Mouse (Mus musculus) CH12.LX (cell line): ENCODE data around the gene Rint1. TPM values are rescaled to one million over a fixed set of nuclear protein-coding genes. Genes with fewer than 3 reads are reported as not detected.

Source experiments
- DNase-seq: peaks from one replicate; pipeline ENCODE4 v3.0.0-alpha.2; 2013; ENCODE audit errors: extremely low read depth
- H3K27ac ChIP-seq: 2 replicates; pipeline ENCODE4 v1.5.1; 2012; ENCODE audit warnings: low read depth, mild to moderate bottlenecking, control low read depth, moderate library complexity; ENCODE audit not compliant: insufficient read depth
- H3K27me3 ChIP-seq: replicated peaks from 2 replicates; pipeline ENCODE3; 2012; ENCODE audit warnings: inconsistent platforms
- H3K36me3 ChIP-seq, 2 experiments: replicated peaks in 1 of 2; 2 replicates each; pipeline versions ENCODE3 to v1.6.1; 2012; ENCODE audit warnings: inconsistent platforms in 1 of 2, low read length in 1 of 2, mild to moderate bottlenecking in 1 of 2, mixed read lengths in 1 of 2, moderate library complexity in 1 of 2; ENCODE audit not compliant: control insufficient read depth in 1 of 2, insufficient read depth in 1 of 2
- H3K4me1 ChIP-seq, 2 experiments: 2 replicates each; pipeline ENCODE4 v1.6.1; 2012; ENCODE audit warnings: inconsistent platforms in 1 of 2, moderate library complexity in 1 of 2; ENCODE audit not compliant: insufficient read depth in 2 of 2, control insufficient read depth in 1 of 2
- H3K4me2 ChIP-seq: 2 replicates; pipeline ENCODE4 v1.6.1; 2012; ENCODE audit warnings: low read depth, mild to moderate bottlenecking, control low read depth; ENCODE audit not compliant: poor library complexity, insufficient read depth, severe bottlenecking
- H3K4me3 ChIP-seq, 3 experiments: fragments of 150-350 bp in 1 of 3; sonication (generic) in 1 of 3; replicated peaks in 1 of 3; 2 replicates each; pipeline versions ENCODE3 to v1.5.1; 2011 to 2012; ENCODE audit warnings: low read depth in 2 of 3, low read length in 2 of 3, mild to moderate bottlenecking in 2 of 3, moderate library complexity in 2 of 3, control low read depth in 1 of 3, improper control_type of control experiment in 1 of 3, inconsistent platforms in 1 of 3, mixed read lengths in 1 of 3; ENCODE audit not compliant: poor library complexity in 1 of 3
- H3K79me2 ChIP-seq: replicated peaks from 2 replicates; pipeline ENCODE4 v1.6.1; 2012; ENCODE audit warnings: mild to moderate bottlenecking, moderate library complexity; ENCODE audit not compliant: control insufficient read depth, poor library complexity, insufficient read depth, severe bottlenecking; ENCODE audit errors: extremely low read depth
- H3K9ac ChIP-seq: 2 replicates; pipeline ENCODE4 v1.6.1; 2012; ENCODE audit warnings: low read depth, mild to moderate bottlenecking, control low read depth, moderate library complexity; ENCODE audit not compliant: insufficient read depth
- H3K9me3 ChIP-seq: replicated peaks from 2 replicates; pipeline ENCODE3; 2012; ENCODE audit warnings: low read length, inconsistent platforms, mixed read lengths
- BHLHE40 ChIP-seq: IDR thresholded peaks from 2 replicates; pipeline ENCODE4 v1.6.1; 2011; ENCODE audit warnings: mild to moderate bottlenecking, low read depth, low read length, improper control_type of control experiment
- CHD1 ChIP-seq: IDR thresholded peaks from 2 replicates; pipeline ENCODE4 v1.6.1; 2012; ENCODE audit warnings: low read depth, low read length, improper control_type of control experiment, inconsistent platforms
- CHD2 ChIP-seq: IDR thresholded peaks from 2 replicates; pipeline ENCODE4 v1.6.1; 2011; ENCODE audit warnings: low read length, improper control_type of control experiment
- CTCF ChIP-seq, 2 experiments: IDR thresholded peaks in 1 of 2; conservative IDR thresholded peaks in 1 of 2; 2 replicates each; pipeline ENCODE4 v1.5.1; 2011 to 2012; ENCODE audit warnings: low read depth in 2 of 2, low read length in 2 of 2, improper control_type of control experiment in 1 of 2, inconsistent platforms in 1 of 2, mild to moderate bottlenecking in 1 of 2, moderate library complexity in 1 of 2
- E2F4 ChIP-seq: IDR thresholded peaks from 2 replicates; pipeline ENCODE4 v1.6.1; 2011; ENCODE audit warnings: low read depth, low read length, improper control_type of control experiment; ENCODE audit not compliant: insufficient replicate concordance
- ELF1 ChIP-seq: IDR thresholded peaks from 2 replicates; pipeline ENCODE4 v1.6.1; 2014; ENCODE audit warnings: low read depth, mild to moderate bottlenecking, inconsistent platforms, low read length, improper control_type of control experiment
- EP300 ChIP-seq: IDR thresholded peaks from 2 replicates; pipeline ENCODE4 v1.6.1; 2011; ENCODE audit warnings: low read length, improper control_type of control experiment
- ETS1 ChIP-seq: conservative IDR thresholded peaks from 2 replicates; pipeline ENCODE4 v1.6.1; 2012; ENCODE audit warnings: low read depth, mild to moderate bottlenecking, inconsistent platforms, low read length, improper control_type of control experiment, moderate library complexity
- GABPA ChIP-seq: IDR thresholded peaks from 2 replicates; pipeline ENCODE4 v1.6.1; 2012; ENCODE audit warnings: low read depth, low read length, improper control_type of control experiment, inconsistent platforms; ENCODE audit not compliant: insufficient replicate concordance
- HCFC1 ChIP-seq: IDR thresholded peaks from 2 replicates; pipeline ENCODE4 v1.6.1; 2012; ENCODE audit warnings: low read depth, mild to moderate bottlenecking, inconsistent platforms, low read length, improper control_type of control experiment
- IRF4 ChIP-seq: IDR thresholded peaks from 2 replicates; pipeline ENCODE4 v1.6.1; 2014; ENCODE audit warnings: low read depth, mild to moderate bottlenecking, inconsistent platforms, low read length, improper control_type of control experiment
- JUN ChIP-seq: IDR thresholded peaks from 2 replicates; pipeline ENCODE4 v1.6.1; 2011; ENCODE audit warnings: low read depth, mild to moderate bottlenecking, low read length, improper control_type of control experiment, moderate library complexity; ENCODE audit not compliant: insufficient read depth
- JUND ChIP-seq: conservative IDR thresholded peaks from 2 replicates; pipeline ENCODE4 v1.6.1; 2011; ENCODE audit warnings: low read depth, low read length, improper control_type of control experiment
- KAT2A ChIP-seq: IDR thresholded peaks from 2 replicates; pipeline ENCODE4 v1.6.1; 2012; ENCODE audit warnings: low read length, improper control_type of control experiment, inconsistent platforms; ENCODE audit not compliant: insufficient replicate concordance
- MAFK ChIP-seq: IDR thresholded peaks from 2 replicates; pipeline ENCODE4 v1.6.1; 2011; ENCODE audit warnings: low read length, improper control_type of control experiment; ENCODE audit not compliant: insufficient replicate concordance
- MAX ChIP-seq: IDR thresholded peaks from 2 replicates; pipeline ENCODE4 v1.6.1; 2011; ENCODE audit warnings: low read length, improper control_type of control experiment
- MAZ ChIP-seq: IDR thresholded peaks from 2 replicates; pipeline ENCODE4 v1.6.1; 2012; ENCODE audit warnings: low read depth, mild to moderate bottlenecking, inconsistent platforms, low read length, improper control_type of control experiment, moderate library complexity
- MEF2A ChIP-seq: IDR thresholded peaks from 2 replicates; pipeline ENCODE4 v1.6.1; 2014; ENCODE audit warnings: low read depth, mild to moderate bottlenecking, inconsistent platforms, low read length, improper control_type of control experiment, borderline replicate concordance
- MXI1 ChIP-seq: IDR thresholded peaks from 2 replicates; pipeline ENCODE4 v1.6.1; 2011; ENCODE audit warnings: mild to moderate bottlenecking, low read depth, low read length, improper control_type of control experiment
- MYC ChIP-seq: IDR thresholded peaks from 2 replicates; pipeline ENCODE4 v1.6.1; 2011; ENCODE audit warnings: low read depth, mild to moderate bottlenecking, improper control_type of control experiment, low read length
- NELFE ChIP-seq: IDR thresholded peaks from 2 replicates; pipeline ENCODE4 v1.6.1; 2011; ENCODE audit warnings: low read depth, low read length, improper control_type of control experiment
- NRF1 ChIP-seq: IDR thresholded peaks from 2 replicates; pipeline ENCODE4 v1.6.1; 2014; ENCODE audit warnings: low read depth, mild to moderate bottlenecking, inconsistent platforms, low read length, improper control_type of control experiment, moderate library complexity
- PAX5 ChIP-seq: IDR thresholded peaks from 2 replicates; pipeline ENCODE4 v1.6.1; 2012; ENCODE audit warnings: low read length, inconsistent platforms, mixed read lengths
- POLR2A ChIP-seq: IDR thresholded peaks from 2 replicates; pipeline ENCODE4 v1.6.1; 2011; ENCODE audit warnings: low read depth, mild to moderate bottlenecking, improper control_type of control experiment, low read length
- POLR2AphosphoS2 ChIP-seq: IDR thresholded peaks from 2 replicates; pipeline ENCODE4 v1.6.1; 2011; ENCODE audit warnings: low read depth, low read length, improper control_type of control experiment
- RAD21 ChIP-seq: IDR thresholded peaks from 2 replicates; pipeline ENCODE4 v1.6.1; 2011; ENCODE audit warnings: low read depth, mild to moderate bottlenecking, low read length, improper control_type of control experiment, moderate library complexity
- RCOR1 ChIP-seq: conservative IDR thresholded peaks from 2 replicates; pipeline ENCODE4 v1.6.1; 2012; ENCODE audit warnings: low read depth, mild to moderate bottlenecking, inconsistent platforms, low read length, improper control_type of control experiment
- SIN3A ChIP-seq: IDR thresholded peaks from 2 replicates; pipeline ENCODE4 v1.6.1; 2012; ENCODE audit warnings: low read length, improper control_type of control experiment, inconsistent platforms
- SMC3 ChIP-seq: IDR thresholded peaks from 2 replicates; pipeline ENCODE4 v1.6.1; 2011; ENCODE audit warnings: low read depth, low read length, improper control_type of control experiment
- TBP ChIP-seq: conservative IDR thresholded peaks from 2 replicates; pipeline ENCODE4 v1.6.1; 2011; ENCODE audit warnings: low read depth, low read length, improper control_type of control experiment
- TCF12 ChIP-seq: IDR thresholded peaks from 2 replicates; pipeline ENCODE4 v1.6.1; 2014; ENCODE audit warnings: low read depth, mild to moderate bottlenecking, inconsistent platforms, low read length, improper control_type of control experiment
- UBTF ChIP-seq: IDR thresholded peaks from 2 replicates; pipeline ENCODE4 v1.6.1; 2012; ENCODE audit warnings: low read depth, mild to moderate bottlenecking, inconsistent platforms, low read length, improper control_type of control experiment, moderate library complexity
- USF1 ChIP-seq: IDR thresholded peaks from 2 replicates; pipeline ENCODE4 v1.6.1; 2014; ENCODE audit warnings: low read depth, mild to moderate bottlenecking, inconsistent platforms, low read length, improper control_type of control experiment
- USF2 ChIP-seq: conservative IDR thresholded peaks from 2 replicates; pipeline ENCODE4 v1.6.1; 2011; ENCODE audit warnings: low read depth, low read length, improper control_type of control experiment
- ZC3H11A ChIP-seq: IDR thresholded peaks from 2 replicates; pipeline ENCODE4 v1.6.1; 2012; ENCODE audit warnings: low read depth, mild to moderate bottlenecking, inconsistent platforms, low read length, improper control_type of control experiment
- ZKSCAN1 ChIP-seq: IDR thresholded peaks from 2 replicates; pipeline ENCODE4 v1.6.1; 2012; ENCODE audit warnings: low read depth, inconsistent platforms, low read length, improper control_type of control experiment, borderline replicate concordance
- ZMIZ1 ChIP-seq: IDR thresholded peaks from 2 replicates; pipeline ENCODE4 v1.6.1; 2012; ENCODE audit warnings: low read depth, mild to moderate bottlenecking, inconsistent platforms, low read length, improper control_type of control experiment
- ZNF384 ChIP-seq: IDR thresholded peaks from 2 replicates; pipeline ENCODE4 v1.6.1; 2012; ENCODE audit warnings: low read depth, low read length, improper control_type of control experiment, inconsistent platforms
- dilution Hi-C: fragments of 300-500 bp; cut with MboI; formaldehyde crosslinking; loops from 2 replicates; pipeline ENCODE4 v1.14.3; 2020; ENCODE audit warnings: low sequenced_read_pairs; ENCODE audit not compliant: extremely low pct_unique_long_range_greater_than_20kb, extremely low pct_ligation_motif_present
- in situ Hi-C: fragments of 300-500 bp; cut with MboI; formaldehyde crosslinking; loops from 3 replicates; pipeline ENCODE4 v1.14.3; 2019; ENCODE audit warnings: low sequenced_read_pairs, low pct_ligation_motif_present, low pct_unique_long_range_greater_than_20kb, mixed read lengths
- polyA plus RNA-seq: library from polyadenylated mRNA; unstranded; fragments of >175 nt; gene quantifications from 2 replicates; pipeline ENCODE4 v1.2.1, GENCODE M21; 2012; ENCODE audit warnings: low read depth; ENCODE audit not compliant: insufficient read length
- total RNA-seq, 2 experiments: library from RNA; depleted of rRNA; stranded (reverse); fragments of 300-350 nt in 1 of 2; fragments of >200 nt in 1 of 2; gene quantifications; 2 replicates each; pipeline ENCODE4 v1.2.3; 2012 to 2014

The Rint1 gene
- total and polyA plus RNA-seq, 3 experiments: 14.7 to 17.6 (median 16.2) TPM

DNA sequence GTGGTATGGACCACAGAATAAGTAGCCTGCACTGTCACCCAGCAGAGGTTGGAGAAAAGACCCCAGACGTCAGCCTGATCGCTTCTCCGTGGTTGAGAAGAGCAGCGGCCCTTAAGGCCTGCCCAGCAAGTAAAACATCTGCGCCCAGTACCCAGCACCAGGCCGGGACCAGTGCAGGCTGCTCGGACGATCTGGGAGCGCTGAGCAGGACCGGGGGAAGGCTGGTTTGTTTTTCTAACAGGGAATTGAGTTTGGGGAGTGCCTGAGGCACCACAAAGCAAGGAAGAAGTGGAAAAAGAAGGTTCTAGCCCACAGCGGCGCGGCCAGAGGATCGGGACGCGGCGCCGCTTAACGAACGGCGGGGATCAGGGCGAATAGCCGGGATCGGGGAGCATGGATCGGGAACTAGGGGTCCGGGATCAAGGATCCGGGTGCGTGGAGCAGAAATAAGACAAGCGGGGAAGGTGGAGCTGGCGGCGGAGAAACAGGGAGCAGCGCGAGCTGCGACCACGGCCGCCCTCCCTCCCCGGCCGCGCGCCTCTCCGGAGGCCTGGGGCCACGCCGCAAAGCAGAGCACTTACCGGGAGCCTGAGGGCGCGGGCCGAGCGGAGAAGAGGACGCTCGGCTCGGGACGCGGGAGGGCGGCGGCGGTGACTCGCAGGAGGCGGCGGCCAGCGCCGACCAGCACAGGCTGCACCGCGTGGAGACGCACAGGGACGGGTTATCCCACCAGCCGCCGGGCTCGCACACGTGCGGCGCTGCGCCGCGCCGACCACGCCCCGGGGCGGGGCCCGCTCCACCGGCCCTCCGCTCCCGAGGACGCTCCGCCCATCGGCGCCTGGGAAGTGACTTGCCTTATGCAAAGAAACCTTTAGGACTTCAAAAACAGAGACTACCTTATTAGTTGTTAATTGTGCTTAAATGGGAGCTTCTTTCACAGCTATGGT lies 4.3 kb upstream of the Rint1 start, which contains the start of gene Pus7:
TSS of gene Pus7 (minus strand) at position 781 of the 947 bp plus-strand sequence.
- TF ChIP-seq CHD2 (no peak), MAZ (no peak), MAX (peak; percentile 93), SMC3 (no peak), JUN (no peak), PAX5 (no peak), POLR2AphosphoS2 (peak; percentile 83; the same call in 1 of the 2 replicates), RCOR1 (0 out of 2 replicates have a peak, but pooled peaks have one; percentile 60), ZKSCAN1 (no peak), ELF1 (peak; percentile 18; the same call in 1 of the 2 replicates), JUND (no peak), ETS1 (no peak), GABPA (no peak), SIN3A (peak; percentile 87), ZC3H11A (no peak), MXI1 (peak; percentile 99), EP300 (no peak; the same call in 1 of the 2 replicates), POLR2A (peak; percentile 89), BHLHE40 (peak; percentile 94), TCF12 (peak; percentile 79), UBTF (peak; percentile 88), USF1 (peak; percentile 47), TBP (no peak; the same call in none of the 2 replicates), USF2 (no peak), RAD21 (no peak), NELFE (peak; percentile 91), MEF2A (0 out of 2 replicates have a peak, but pooled peaks have one; percentile 8), NRF1 (peak; percentile 67), E2F4 (no peak), HCFC1 (peak; percentile 42), MYC (peak; percentile 93), ZMIZ1 (peak; percentile 86), ZNF384 (no peak), CTCF (conservative IDR thresholded peaks at IDR 0.05 in 1 of 2, IDR thresholded peaks at IDR 0.05 in 1 of 2; ENCODE audit: low read depth in 2 of 2, low read length in 2 of 2) (no peak), KAT2A (no peak), CHD1 (no peak), IRF4 (no peak), MAFK (no peak)
- Histone ChIP-seq H3K36me3 (peaks cover under 1 to 21% of the 10 kb centered on the region in 2 experiments), H3K4me2 (peak within 1 kb of the TSS; percentile 82; the same call in 1 of the 2 replicates), H3K27me3 (no peaks in the 10 kb centered on the region), H3K9me3 (peaks cover 7% of the 10 kb centered on the region), H3K27ac (no peak within 1 kb of the TSS), H3K9ac (peak within 1 kb of the TSS; percentile 94), H3K4me3 (peak within 1 kb of the TSS; percentile 77 to 95 (median 95)), H3K79me2 (peaks cover 53% of the 10 kb centered on the region), H3K4me1 (peaks cover 3 to 34% of the 10 kb centered on the region in 2 experiments; a peak in 3 of 4 replicates)
- in situ Hi-C loops: no loop called here
- dilution Hi-C loops: no loop called here
- DNase-seq: peak; percentile 87
